Mouse (Mus musculus) fibroblast of lung, adult 2 months (primary cell): ENCODE measurements at regions not wholly inside any gene's neighbourhood (a gene's known extent, or its start where the extent isn't known, plus 50 kb on each side); places are given as distances from the start of the nearest gene placed in this dataset.

Experiments used
- DNase-seq: peaks from one replicate; pipeline ENCODE4 v3.0.0-alpha.2; 2011; ENCODE audit warnings: low read depth

- DNase-seq: no peak
These were observed 91.2 kb upstream of the E2f7 start for GRCm38 (mm10) chr10:110654070-110654469.

DNA sequence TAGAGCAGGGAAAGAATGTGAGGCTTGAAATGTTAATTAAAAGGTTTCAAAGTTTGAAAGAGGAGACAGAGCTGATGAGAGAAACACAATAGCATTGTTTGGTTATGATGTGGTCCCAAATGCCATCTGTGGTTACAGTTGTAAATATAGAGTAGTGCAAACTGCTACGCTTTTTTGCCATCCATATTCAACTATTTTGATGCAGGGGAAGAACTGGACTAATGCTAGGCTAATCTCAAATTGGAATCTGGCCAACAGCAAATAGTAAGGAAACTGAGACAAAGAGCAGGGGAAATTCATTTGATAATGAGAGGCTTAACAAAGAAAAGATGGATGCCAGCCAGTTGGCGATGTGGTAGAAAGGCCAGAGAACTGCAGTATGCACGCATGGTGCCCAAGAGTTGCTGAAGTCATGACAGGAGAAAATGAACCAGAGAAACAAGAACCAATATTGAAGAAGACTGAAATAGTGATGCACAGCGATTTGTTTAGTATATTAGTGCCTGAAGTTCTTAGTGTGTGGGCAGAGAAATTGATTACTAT is 87.0 kb upstream of the E2f7 start:
- DNase-seq: no peak

- no peak for DNase-seq
These were observed 68.7 kb upstream of the E2f7 start for GRCm38 (mm10) chr10:110676503-110676902.
